Mouse (Mus musculus): ENCODE results near the gene Rorb.
A peak's percentile ranks its signal among the peaks of the same experiment; 100 is the strongest.

Rorb gene

DNA sequence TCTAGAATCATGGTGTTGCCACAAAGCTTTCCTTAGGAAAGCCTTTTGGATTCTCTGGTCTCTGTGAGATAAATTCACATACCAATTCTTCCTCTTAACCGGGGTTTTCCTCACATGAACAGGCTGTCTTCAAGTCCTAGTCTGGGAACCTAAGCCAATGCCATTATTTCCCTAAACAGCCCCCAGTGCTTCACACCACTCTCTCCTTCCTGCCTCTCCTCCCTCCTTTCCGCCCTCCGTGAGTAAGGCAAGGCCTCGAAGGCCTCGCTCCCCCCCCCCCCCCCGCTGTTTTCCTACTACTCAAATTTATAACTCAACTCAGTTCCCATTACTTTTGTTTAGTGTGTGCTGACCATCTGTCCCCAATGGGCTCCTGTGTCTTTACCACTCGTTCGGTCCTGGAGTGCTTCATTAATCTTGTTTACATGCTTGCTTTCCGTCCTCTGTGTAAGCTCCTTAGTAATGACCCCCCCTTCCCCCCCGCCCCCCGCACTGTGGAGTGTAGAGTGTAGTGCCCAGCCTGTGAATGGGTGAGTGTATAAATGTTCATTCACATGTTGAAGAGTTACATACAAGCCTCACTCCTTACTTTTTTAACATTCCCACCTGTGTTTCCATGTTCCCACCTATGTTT, 106.9 kb downstream of the Rorb start:
- DNase-seq: no peak

GRCm38 (mm10) chr19:18998966-18999365, 112.0 kb downstream of the Rorb start:
- DNase-seq: no peak

DNA sequence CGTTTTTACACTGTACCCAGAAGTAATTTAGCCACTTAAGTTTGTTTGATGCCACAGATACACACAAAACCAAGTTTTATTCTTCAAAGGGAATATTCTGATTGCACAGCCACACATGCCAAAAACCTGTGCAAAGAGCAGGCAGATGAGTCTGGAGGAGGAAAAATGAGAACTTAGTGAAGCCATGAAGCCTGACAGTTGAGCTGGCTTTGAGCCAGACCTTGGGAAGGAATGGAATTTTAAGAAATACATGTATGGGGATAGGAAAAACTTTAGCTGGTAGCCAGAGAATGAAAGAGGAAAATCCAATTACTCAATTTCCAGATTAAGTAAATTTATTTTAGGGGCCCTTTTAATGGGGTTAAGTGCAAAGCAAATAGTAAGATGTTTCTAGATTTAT, 113.3 kb downstream of the Rorb start:
- no peak for DNase-seq

DNA sequence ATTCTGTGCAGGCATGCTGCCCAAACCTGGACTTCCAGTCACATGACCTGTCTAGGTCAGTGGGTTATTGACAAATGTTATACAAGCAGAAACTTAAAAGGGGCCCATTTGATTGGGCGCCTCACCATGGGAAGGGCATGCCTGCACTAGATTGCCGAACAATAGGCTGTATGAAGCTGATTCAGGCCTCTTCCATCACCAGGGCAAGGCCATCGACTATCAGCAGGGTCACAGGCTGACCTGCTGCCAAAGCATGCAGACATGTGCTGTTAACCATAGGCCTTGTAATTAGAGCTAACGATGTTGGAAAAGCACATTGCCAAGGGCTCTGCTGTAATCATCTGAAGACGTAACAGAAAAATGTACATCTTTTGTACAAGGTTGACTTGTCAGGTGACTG, 131.0 kb downstream of the Rorb start:
- no peak for DNase-seq

DNA sequence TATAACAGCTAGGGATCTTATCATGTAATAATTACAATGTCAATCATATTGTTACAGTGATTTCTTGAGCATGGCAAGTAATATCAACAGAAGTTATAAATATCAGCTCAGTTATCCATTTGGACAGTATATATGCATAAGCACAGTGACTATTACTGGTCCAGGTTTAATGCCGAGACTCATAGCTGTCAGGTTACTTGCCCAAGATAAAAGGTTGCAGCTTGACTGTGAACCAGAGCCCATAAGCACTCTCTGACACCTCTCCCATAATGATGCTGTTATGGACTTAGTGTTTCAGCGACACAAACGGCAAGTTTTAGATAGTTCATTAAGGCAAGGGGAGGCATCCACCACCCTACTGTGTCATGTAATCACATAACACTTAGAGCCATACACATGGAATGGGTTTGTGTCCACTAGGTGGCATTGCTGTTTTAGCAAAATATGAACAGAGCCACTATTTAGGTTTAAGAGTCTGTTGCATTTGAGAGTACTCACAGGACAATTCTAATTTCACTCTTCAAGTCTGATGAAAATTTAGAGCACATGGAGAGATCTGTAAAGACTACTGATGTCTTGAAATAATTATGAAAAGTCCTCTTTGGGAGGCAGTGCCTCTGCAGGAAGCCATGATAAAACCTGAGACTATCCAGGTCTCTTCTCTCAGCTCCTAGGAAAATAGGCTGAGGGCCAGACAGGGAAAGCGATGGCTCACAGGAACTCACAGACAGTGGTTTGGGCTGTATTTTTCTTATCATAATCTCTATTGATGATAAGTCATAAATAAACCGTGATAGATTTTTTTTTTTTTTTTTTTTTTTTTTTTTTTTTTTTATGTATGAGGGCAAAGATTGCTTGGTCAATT, 136.0 kb downstream of the Rorb start:
- peak; percentile 74 for DNase-seq

DNA sequence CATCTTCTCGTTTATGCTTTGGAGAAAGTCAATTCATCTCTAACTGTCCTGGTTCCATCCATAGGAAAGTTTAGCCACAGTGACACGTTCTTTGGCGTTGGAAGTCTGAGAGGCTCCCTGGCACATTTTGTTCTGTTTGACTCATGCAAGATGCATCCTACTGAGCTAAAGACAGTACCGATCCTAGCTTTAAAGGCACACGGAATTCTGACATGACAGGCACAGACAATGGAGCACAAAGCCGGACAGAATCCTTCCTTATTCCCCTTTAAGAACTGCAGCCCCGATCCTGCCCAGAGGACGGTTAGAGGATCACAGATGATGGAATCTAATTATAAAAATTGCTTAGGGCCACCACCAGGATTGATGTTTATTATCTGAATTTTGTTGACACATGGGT, 141.6 kb downstream of the Rorb start:
- no peak for DNase-seq

GRCm38 (mm10) chr19:18967307-18967706, 143.7 kb downstream of the Rorb start:
- DNase-seq: no peak

GRCm38 (mm10) chr19:18959862-18960261, 151.1 kb downstream of the Rorb start:
- DNase-seq: no peak

DNA sequence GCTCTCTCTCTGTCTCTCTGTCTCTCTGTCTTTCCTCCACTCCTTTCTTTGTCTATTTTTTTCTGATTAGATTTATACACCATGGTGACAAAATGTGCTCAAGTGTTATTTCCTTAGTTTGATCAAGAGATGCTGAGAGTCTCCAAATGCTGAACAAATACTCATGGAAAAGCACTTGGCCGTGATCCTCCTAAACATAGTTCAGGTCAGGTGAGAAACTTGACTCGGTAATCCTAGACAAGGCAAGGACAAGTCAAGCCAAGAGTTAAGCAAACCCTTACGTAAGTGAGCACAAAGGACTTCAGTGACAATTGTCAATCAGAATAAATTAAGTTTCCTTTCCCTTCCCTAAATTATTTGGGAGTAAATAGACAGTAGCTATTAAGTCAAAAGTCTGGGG, 158.2 kb downstream of the Rorb start:
- peak; percentile 81 for DNase-seq

DNA sequence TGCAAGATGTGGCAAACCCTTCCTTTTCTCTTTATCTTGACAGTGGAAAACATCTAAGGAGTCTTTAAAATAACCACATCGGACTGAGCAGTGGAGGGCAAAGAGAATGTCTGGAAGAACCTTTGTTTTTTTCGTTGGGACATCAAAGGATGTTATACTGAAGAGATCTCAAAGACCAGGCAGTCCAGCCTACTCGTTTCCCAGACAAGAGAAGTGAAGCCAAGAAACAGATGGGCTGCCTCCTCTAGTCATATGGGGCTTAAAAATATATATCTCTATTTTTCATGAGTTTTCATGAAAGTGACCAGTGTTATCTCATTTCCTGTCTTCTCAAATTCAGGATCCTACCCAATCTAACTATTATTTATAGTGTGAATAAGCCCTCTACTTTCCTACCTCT, 163.8 kb downstream of the Rorb start:
- no peak for DNase-seq

DNA sequence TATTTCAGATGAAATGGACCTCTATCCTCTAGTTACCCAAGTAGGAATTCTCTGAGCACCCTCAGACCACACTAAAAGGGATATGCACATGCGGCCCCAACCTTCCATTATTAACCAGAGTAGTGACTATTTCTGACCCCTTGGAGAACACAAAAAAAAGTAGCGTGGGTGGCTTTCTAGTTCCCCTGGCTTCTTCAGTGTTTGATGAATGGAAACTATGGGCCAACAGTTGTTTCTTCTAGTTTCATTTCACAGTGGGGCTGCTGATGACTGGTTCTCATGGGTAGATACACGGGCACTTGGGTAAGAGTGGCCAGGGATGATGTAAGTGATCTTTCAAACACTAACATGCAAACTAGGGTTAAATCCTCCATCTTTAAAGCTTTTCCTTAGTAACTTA, 165.7 kb downstream of the Rorb start:
- no peak for DNase-seq

DNA sequence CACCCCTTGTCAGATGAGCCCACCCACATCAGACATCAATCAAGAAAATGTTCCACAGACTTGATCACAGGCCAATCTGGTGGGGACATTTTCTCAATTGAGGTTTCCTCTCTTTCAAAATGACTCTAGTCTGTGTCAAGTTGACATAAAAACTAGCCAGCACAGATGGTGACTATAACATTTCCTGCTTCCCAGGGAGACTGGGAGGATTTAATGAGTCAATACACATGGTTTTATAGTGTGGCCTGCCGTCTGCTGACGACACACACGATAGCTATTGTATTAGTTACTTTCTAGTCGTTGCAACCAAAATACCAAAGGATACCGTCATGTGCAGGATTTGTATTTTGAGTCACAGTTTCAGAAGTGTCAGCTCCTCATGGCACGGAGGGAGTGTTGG, 169.6 kb downstream of the Rorb start:
- no peak for DNase-seq

- DNase-seq: no peak
Measured at GRCm38 (mm10) chr19:18911755-18912340, 199.1 kb downstream of the Rorb start.

DNA sequence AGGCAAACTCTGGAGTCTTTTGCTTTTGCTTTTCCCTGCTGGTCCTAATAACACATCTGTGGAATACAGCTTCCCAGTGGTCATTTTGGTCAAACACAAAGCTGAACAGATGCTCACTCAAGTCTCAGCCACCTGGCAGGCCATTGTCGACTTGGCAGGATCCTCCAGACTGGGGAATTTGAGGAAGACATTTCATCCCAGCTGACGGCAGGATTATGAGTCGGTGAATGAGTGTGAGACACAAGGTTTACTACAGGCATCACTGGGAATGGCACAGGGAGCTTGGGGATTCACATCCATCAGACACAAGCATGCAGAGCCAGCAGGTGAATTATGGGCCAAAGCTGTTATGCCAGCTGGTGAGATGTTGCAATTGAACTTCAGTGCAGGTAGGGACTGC, 201.4 kb downstream of the Rorb start:
- no peak for DNase-seq

- no peak for DNase-seq
Measured at GRCm38 (mm10) chr19:18905511-18905910, 205.5 kb downstream of the Rorb start.

- no peak for DNase-seq
Measured at GRCm38 (mm10) chr19:18902694-18903067, 208.3 kb downstream of the Rorb start.

- no peak for DNase-seq
Measured at GRCm38 (mm10) chr19:18902041-18902693, 208.8 kb downstream of the Rorb start.

DNA sequence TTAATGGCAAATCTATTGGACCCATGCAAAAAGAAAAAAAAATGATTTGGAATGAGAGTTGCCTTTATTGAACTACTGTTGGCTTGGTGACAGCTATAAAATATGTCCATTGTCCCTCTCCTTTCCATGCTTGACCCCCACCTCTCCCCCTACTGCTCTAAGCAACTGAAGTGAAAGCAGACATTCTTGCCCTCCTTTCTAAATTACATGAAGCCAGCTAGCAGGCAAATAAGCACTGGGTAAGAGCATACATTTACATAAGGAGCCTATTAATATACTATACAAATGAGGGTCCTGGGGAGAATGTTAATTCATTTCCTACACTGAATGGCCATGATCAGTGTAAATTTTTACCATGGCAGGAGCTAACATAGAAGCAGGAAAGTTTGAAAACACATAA, 212.8 kb downstream of the Rorb start:
- DNase-seq: no peak

GRCm38 (mm10) chr19:18890216-18890615, 220.8 kb downstream of the Rorb start:
- DNase-seq: no peak

DNA sequence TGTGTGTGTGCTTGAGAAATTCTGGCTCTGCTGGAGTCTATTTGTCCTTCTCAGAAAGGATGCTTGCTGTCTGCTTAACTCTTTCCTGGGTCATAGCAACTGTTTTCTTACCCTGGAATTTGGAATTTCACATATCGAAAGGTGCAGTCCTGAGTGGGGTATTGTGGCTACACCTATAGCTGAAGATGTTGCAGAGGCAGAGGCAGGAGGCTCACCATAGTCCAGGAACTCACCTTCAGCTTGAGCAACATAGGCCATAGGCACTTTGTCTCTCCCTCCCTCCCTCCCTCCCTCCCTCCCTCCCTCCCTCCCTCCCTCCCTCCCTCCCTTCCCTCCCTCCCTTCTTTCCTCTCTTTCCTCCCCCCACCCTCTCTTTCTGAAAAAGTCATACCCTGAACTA, 221.4 kb downstream of the Rorb start:
- no peak for DNase-seq

GRCm38 (mm10) chr19:18889117-18889627, 221.8 kb downstream of the Rorb start:
- no peak for DNase-seq

DNA sequence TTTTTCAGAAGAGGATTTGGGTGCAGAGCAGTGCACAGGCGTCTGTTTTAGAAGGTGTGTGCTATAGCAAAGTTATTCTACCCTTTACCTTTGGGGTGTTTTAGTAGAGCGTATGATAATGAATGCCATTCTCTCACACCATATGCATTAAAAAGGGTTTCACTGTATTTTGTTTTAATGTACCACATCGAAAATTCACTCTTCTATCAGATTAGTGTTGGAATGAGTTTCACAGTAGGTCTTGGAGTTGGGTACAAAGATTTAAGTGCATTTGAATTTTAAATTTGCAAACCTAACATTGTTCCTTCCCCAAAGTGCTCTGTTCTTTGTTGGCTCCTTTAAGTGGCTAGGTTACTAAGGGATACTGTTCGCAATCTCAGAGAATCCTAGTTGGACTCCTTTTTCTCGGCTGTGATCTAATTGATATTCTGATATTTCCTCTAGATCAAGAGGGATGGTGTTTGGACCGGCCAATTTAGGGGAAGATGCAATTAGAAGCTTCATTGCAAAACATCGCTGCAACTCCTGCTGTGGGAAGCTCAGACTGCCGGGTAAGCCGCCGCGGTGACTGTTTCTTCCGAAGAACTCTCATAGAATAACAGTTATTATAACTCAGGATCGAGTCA, 222.4 kb downstream of the Rorb start:
- no peak for DNase-seq

Data from lung, postnatal 36 days (tissue).